Mouse (Mus musculus) hindlimb bud, embryonic 11.5 days (tissue): ENCODE measurements around the gene Mef2b.

Source experiments
- DNase-seq: peaks from one replicate; pipeline ENCODE4 v3.0.0-alpha.2; 2012; ENCODE audit warnings: low read depth, low spot score; ENCODE audit errors: extremely low spot score

Mef2b gene

DNA sequence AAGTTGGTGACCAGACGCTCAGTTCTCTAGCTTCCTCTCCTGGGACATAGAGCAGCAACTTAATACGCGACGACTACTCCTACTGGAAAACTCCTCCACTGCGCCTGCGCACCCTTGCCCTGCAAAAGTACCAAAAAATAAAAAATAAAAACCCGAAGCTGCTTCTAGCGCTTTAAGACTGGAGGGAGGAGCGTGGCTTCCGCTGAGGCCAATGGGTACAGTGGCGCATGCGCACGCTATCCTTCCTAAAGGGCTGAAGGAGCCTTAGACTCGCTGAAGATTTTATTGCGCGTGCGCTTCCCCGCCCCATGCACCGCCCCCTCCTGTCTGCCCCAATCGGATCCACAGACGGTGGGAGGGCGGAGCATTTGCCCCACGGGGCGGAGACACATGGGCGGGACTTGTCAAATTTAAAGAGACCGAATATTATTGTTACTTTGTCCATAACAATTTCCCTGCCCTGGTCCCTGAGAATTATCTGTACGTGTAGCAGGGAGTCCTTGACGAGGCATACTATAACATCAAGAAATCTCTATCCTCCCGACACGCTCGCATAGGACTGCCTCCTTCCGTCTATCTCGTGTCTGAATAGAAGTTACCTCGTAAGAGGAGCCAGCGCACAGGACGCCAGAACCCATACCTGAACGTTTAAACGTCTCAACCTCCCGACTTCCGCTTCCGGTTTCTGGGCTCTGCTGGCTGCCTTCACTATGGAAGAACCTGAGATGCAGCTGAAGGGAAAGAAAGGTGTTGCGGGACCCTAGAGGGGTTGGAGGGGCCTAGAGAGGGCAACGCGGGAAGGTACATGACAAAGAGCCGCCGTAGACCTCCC, at the start of gene Mef2b, which contains the start of the genes Rfxank and Borcs8:
Gene Mef2b (plus strand): TSS at position 686 of the 832 bp plus-strand sequence.
Gene Rfxank (minus strand): TSS at position 129 of the 832 bp plus-strand sequence.
Gene Borcs8 (plus strand): TSS at position 474 of the 832 bp plus-strand sequence.
- peak; percentile 99 for DNase-seq

- DNase-seq, result no peak
These were observed 46.7 kb upstream of the Mef2b start for GRCm38 (mm10) chr8:70092786-70093185.

DNA sequence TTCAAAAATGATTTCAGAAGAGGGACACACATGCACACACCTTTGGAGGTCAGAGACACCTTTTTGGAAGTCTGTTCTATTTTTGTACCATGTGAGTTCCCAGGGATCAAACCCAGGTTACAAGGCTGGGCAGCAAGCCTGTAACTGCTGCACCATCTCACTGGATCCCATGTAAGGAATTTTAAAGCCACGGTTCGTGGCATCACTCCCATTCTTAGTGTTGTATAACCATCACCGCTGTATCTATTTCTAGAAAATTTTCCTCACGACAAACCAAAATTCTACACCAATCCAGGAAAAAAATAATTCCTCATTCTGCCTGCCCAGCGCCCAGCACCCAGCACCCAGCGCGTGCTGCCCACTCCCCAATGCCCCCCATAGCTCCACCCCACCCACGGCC, 40.2 kb upstream of the Mef2b start:
- no peak for DNase-seq

- DNase-seq, result no peak
These were observed 39.3 kb upstream of the Mef2b start for GRCm38 (mm10) chr8:70100241-70100640.

DNA sequence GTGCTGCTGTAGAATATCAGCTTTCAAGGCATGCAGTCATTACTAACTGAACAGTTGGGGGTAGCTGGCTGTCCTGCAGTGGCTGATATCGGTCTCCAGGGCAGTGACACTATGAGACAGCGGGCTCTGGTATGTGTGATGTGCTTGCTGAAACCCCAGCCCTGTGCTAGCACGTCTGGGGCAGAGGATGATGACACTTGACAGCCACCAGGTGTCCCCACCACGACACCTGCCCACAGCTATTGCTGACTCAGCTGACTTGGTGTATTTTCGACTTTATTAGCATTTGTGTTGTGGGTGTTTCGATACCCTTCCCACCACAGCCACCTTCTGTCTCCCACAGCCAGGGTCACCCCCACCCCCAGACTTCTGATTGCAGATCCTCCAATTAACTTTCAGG, 35.0 kb upstream of the Mef2b start:
- DNase-seq, result no peak

- DNase-seq, result no peak
These were observed 34.6 kb upstream of the Mef2b start for GRCm38 (mm10) chr8:70104922-70105321.

- DNase-seq, result no peak
These were observed 29.1 kb upstream of the Mef2b start for GRCm38 (mm10) chr8:70110451-70110850.

DNA sequence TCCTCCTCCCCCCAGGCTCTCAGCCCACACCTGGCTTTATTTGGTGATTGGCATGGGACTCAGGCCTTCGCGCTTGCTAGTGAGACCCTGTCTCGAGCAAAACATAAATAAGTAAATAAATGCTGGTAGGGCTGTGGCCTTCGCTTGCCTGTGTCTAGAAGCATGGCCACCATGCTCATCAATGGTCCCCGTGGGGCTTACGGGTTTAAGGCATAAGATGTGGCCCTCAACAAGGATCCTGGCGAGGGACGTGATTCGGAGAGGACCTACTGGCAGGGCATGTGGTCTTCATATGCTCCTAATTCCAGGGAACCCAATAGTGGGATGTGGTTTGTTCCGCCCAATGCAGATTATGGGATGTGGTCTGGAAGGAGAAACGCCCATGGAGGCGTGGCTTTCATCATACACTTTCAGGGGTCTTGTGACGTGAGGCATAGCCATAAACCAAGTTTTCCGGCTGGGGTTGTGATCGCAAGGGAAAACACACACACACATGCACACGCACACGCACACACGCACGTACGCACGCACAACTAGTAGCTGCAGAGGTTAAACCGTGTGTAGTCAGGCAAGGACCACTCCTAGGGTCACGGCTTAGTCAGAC, 28.2 kb upstream of the Mef2b start:
- no peak for DNase-seq

DNA sequence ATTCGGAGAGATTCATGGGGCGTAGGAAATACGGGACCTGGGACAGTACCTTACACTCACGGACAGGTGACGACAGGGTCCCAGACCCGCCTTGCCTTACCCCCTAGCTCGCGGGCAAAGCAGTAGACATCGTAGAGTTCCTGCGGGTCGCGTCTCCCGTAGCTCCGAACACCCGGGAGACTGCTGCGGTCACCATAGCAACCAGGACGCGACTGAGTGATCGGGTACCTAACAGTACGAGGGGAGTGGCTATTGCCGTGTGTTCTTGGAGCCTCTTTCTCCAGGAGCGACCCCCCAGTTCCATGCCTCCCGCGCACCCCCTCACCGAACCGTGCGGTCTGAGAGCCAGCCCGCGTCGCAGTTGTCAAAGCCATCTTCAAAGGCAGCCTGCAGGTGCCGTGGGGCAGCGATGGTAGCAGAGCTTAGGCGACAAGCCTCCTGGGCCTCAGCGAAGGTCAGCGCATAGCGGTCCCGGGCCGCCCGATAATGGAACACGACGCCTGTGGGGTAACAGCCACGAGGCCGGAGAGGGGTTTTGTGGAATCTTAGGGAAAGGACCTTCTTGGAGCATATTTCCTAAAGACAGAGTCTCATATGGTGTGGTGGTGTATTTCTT, 27.0 kb upstream of the Mef2b start:
- DNase-seq, result no peak

DNA sequence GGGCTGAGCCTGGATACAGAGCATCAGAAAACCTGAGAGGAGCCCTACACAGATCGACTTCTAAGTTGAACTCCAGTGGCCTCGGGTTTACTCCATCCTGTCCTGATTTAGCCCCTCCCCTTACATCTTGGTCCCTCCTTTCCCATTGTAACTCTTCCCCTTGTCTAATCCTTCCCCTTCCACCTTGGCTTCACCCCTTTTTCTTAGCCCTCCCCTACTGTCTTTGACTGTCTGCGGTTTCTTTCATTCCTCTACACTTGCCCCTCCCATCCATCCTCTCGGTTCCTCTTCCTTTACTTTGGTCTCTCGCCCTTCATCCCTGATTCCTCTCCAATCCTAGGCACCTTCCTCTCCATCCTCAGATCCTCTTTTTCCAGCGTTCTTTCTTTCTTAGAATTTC, 25.0 kb upstream of the Mef2b start:
- DNase-seq, result no peak

DNA sequence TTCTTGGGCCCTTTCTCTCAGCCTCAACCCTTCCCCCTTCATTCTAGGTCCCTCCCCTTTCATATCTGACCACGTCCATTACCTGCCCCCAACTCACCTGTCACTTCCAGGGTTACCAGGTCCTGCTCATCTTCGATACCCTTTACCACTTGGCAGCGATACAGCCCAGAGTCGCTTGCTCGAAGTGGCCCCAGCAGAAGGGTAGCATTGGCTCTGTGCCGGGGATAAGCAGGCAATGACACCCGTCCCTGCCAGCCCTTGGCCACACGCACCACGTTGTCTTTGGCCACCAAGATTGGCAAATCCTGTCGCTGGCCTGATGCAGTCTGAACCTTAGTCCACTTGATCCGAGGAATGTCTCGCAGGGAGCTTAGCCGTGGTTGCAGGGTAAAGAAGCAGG, 24.6 kb upstream of the Mef2b start:
- DNase-seq, result no peak

GRCm38 (mm10) chr8:70117611-70118010, 21.9 kb upstream of the Mef2b start:
- no peak for DNase-seq

DNA sequence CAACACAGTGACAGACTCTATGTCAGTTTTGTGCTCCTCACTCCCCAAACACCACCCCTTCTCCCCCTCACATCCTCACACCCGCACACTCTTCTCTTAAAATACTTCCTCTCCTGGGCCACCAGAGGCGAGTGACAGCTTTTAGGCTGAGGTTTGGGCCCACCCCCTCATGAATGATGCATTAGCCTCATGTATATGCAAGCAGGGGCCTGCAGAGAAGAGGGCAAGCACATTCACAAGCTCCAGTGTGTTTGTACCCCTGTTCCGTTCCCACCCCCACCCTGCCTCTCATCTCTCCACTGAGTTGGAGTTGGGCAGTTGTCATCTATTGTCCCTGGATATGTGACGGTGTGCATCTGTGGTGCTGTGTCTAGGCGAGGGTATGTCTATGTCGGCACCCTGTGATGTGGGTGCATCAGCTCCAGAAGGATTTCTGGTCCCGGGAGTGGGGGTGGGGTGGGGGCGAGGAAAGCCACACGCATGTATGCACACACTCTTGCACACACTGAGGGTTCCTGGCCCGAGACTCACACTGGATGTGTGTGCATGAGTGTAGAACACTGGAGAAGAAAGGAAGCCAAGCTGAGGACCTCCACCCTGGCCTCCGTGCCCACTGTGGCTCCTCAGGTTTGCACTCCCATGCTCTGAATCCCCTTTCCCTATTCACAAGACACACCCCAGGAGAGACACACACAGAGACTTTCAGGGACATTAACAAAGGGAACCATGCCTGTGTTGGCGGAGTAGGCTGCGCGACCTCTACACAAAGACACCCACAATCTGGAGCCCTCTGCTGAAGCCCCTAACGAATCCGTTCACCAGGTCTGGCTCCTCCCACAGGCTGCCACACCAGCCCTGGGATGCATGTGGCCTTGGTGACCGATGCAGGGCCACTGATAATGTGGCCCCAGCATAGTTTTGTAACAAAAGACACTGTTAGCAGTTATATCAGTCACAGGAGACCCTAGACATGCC, 20.5 kb upstream of the Mef2b start:
- DNase-seq, result no peak

GRCm38 (mm10) chr8:70120667-70121066, 18.8 kb upstream of the Mef2b start, which contains the start of gene Ncan:
Gene Ncan (minus strand): TSS chr8:70120873.
- peak; percentile 56 for DNase-seq

DNA sequence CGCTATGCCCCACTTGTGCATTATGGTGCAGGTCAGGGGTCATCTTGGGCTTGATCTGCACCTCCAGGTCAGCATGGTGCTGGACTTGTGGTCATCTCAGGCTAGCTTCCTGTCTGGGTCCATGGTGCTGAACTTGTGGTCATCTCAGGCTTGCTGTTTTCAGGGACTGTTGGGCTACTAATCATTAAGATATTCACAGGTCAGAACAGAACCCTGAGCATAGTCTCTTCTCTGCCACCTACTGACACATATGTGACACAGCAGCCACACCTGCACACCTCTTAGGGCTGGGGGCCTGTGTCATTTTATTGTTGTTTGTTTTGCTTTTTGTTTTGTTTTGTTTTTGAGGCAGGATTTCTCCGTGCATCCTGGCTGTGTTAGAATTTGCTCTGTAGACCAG, 16.6 kb upstream of the Mef2b start:
- no peak for DNase-seq

DNA sequence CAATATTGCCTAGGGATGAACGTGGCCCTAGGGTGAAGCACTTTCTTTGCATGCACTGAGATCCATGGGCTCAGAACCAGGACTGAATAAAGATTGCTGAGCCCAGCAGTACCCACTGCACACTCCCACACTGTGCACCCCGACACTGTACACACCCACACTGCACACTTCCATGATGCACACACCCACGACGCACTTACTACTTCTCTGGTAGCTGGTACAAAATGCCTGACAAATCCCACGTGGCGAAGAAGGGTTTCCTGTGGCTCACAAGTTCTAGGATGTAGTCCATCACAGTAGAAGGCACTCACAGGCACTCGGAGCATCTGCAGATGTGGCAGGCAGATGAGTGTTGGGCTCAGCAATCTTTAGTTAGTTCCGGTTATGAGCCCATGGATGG, 14.5 kb upstream of the Mef2b start:
- DNase-seq, result no peak

- DNase-seq, result no peak
These were observed 11.1 kb upstream of the Mef2b start for GRCm38 (mm10) chr8:70128435-70128834.

- DNase-seq, result no peak
These were observed 10.1 kb upstream of the Mef2b start for GRCm38 (mm10) chr8:70129309-70129952.

- DNase-seq, result no peak
These were observed 9.4 kb upstream of the Mef2b start for GRCm38 (mm10) chr8:70130066-70130465.
